Mouse (Mus musculus) gastrocnemius, adult 8-10 months (tissue): ENCODE measurements around the gene Gnat1. TPM values are rescaled to one million over a fixed set of nuclear protein-coding genes. Genes with fewer than 3 reads are reported as not detected.

Source experiments
- DNase-seq, 2 experiments: peaks; one replicate each; pipeline ENCODE4 v3.0.0; 2022; ENCODE audit warnings: low spot score in 2 of 2
- total RNA-seq, 4 experiments: library from RNA; stranded (reverse); gene quantifications; 2 replicates each; pipeline ENCODE4 v1.2.4; 2022

The Gnat1 gene
- total RNA-seq, 4 experiments from 2014 or later, result not detected

DNA sequence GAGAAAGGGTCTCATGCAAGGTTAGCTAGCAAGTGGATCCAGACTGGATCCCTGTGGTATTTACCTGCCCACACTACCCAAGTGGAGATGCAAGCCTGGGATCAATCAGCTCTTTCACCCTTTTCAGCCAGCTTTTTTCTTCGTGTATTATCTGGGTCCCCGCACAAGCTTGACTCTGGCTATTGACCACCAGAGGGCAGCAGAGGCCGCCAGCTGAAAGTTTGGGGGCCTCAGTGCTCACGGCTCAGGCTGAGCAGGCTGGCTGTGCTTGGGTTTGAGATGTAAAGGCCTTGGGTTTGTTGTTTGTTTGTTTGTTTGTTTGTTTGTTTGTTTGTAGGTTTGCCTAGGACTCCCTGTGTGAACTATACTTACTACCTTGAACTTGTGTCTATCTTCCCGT is 33.9 kb downstream of the Gnat1 start:
- DNase-seq, result peak in 1 of 2 experiments; percentile 46

DNA sequence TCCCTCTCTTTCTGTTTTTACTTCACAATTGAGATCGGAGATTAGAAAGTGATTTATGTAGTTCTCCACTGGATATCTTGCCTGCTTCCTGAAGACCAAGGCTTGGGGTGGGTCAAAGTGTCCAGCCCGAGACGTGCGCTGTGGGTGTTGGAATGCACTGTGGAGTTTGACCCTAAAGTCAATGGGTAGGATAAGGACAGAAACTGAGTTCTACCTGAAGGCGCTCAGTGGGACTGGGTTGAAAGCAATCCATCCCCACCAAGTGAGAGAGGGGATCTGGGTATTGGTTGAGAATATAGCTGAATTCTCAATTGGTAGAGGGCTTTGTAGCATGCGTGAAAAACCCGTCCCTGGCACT is 34.4 kb downstream of the Gnat1 start:
- no peak for DNase-seq

DNA sequence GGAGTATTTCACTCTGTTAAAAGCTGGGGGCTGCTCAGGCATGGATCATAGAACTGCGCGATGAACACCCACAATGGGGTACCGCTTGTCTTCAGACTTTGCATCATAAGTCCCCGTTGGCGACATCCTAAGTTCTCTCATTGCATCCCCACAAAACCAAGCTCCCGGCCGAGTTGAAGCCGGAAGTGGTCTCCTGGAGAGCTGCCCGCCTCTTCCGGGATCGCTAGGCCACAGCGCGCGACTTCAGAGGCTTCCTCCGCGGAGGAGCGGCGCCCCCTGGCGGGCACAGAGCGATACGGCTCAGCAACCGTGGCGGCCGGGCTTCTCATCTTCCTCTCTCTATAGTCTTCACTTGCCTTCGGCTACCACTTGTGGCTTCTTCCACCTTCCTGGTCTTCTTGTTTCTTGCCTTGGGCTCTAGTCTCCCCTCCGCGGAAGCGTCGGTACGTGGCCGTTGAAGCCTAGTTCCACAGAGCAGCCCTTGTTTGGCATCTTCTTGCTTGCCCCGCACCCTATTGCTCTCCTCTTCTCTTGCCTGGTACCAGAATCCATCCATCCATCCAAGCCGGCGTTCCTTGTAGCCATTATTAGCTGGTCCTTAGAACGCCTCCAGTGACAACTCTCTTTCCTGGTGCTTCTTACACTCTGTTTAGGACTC is 34.9 kb downstream of the Gnat1 start:
- DNase-seq, result peak; percentile 81 to 87

DNA sequence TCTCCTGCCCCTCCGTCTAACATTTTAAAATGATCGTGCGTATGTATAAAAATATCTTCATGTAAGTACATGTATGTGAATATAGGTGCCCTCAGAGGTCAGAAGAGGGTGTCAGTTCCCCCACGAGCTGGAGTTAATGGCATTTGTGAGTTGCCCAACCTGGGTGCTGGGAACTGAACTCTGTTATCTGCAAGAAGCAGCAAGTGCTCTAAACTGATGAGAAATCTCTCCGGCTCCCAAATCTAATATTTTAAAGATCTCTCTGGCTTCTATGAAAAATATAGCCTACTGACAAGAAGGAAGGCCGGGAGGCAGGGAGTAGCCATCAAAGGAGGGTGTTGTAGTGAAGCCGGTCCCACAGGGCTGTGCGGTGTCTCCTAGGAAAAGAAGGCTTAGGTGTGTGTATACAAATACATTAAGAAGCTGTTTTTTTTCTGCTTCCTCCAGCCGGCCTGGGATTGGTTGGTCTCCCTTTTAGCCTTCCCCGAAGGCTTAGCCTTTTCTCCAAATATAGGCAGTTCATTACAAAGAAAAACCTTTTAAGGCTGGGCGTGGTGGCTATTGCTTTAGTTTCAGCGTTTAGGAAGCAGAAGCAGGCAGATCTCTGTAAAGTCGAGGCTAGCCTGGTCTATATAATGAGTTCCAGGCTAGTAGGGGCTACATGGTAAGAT is 35.8 kb downstream of the Gnat1 start:
- no peak for DNase-seq

DNA sequence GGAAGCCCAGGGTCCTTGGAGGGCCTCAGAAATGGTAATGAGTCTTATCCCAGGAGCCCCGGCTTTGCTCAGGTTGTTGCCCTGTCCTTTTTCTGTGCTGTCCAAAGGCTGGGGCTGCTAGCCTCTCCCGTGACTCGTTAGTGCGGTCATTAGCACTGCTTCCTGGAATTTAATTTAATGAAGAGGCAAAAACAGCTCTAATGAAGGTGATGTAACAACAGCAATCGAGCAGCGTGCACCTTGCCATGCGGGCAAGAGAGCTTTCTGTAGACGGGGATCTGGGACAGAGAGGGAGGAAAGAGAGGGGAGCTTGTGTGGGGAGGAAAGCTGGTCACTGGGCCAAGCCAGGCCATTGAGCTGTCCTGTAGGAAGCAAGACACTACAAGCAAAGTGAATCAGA is 37.8 kb downstream of the Gnat1 start:
- DNase-seq, result no peak

DNA sequence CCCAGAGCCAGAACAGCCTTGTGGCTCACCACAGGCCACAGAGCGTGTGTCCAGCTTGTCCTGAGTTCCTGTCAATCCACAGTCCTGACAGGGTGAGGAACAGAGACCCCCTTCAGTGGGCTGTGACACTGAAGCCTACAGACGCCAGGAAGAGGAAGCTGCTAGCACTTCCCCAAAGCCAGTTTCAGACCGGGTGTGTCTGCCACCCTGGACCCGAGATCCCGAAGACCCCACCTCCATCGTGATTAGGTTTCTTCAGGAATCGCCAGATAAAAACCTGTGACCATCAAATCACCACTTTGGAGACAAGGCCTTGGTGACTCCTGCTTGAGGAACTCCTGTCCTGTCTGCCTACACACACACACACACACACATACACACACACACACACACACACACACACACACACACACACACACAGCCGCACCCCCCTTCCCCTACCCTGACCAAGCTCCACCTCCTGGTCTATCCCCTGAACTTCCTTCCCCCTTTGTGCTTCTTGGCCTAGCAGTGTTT is 39.2 kb downstream of the Gnat1 start:
- DNase-seq, result no peak

DNA sequence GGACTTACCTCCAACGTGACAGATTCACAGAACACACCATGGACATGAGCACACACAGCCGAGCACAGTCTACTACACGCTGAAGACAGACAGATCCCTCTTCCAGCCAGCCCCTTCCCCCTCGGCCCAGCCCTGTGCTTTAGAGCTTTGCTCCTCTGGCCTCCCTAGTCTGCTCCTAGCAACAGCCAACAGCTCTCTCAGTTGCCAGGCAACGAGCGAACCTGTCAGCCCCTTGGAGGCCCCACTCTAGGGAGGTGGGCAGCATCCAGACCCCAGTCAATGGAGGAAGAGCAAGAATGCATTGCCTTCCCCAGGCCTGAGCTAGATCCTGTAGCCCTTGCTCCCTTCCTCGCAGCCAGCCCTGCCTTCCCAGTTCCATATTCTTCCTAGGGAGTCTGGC is 42.4 kb downstream of the Gnat1 start:
- DNase-seq, result no peak

DNA sequence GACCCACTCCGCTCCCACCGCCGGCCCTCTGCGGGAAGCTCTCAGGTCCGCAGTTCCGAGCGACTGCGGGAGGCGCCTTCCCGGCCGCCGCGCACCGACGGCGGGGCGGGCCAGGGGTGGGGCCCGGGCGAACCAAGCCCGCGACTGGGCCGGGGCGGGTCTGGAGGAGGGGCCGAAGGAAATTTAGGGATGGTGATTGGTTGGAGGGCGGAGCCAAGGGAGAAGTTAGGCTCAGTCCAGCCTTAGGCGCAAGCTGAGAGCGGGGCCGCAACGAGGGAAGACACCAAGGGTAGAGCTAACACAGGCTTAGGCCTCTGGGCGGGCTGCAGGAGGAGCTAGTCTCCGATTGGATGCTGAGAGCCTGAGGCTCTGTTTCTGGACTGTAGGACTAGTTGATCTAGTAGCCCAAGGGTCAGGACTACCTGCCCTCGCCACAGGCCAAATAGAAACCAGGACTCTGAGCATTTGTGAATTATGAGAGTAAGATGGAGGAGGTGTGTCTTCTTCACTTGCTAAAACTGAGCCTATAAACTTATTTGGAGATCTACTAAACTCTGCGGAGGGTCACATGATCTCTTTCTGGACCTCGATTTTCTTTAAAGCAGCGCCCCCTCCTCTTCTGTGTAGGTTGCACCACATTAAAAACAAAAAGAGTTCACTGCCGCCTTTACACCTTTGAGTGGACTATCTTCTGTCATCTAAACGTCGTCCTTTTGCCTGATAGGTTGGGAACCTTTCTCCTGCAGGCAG is 44.1 kb downstream of the Gnat1 start, which contains the start of gene Gnai2:
TSS of gene Gnai2 (minus strand) at position 89 of the 750 bp plus-strand sequence.
- peak; percentile 94 to 96 for DNase-seq

DNA sequence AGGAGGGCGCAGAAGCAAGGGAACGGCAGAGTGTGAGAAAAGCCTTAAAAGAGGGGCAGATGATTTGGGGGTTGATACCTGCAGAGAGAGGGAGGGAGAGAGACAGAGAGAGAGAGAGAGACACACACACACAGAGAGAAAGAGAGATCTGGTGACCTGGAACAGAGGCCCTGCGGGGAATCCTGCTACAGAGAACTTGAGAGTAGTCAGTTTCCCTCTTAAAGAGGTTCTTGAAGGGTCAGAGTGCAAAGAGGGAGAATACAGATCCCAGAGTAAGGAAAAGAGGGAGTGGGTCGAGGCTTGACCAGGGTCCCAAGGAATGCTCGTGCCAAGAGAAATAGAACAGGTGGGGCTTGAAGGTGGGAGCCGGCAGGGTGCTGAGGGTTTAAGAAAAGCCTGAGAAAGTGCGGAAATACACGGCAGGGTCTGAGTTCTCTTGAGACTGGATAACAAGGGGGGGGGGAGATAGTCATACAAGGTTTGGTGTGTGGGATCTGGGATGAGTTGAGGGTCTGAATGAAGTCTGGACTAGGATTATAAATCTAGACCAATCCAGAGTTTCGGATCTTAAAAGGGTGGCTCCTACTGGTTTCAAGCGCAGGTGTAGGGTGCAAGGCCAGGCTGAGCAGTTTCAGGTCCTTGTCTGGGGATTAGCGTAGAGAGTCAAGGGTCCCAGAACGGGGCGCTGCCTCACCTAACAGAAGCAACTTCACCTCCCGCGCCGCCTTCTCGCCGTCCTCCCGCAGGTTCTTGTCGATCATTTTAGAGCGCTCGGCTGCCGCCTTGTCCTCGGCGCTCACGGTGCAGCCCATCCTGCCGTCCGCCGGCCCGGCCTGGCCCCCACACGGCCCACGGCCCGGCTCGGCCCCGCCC is 44.9 kb downstream of the Gnat1 start:
- DNase-seq, result no peak

DNA sequence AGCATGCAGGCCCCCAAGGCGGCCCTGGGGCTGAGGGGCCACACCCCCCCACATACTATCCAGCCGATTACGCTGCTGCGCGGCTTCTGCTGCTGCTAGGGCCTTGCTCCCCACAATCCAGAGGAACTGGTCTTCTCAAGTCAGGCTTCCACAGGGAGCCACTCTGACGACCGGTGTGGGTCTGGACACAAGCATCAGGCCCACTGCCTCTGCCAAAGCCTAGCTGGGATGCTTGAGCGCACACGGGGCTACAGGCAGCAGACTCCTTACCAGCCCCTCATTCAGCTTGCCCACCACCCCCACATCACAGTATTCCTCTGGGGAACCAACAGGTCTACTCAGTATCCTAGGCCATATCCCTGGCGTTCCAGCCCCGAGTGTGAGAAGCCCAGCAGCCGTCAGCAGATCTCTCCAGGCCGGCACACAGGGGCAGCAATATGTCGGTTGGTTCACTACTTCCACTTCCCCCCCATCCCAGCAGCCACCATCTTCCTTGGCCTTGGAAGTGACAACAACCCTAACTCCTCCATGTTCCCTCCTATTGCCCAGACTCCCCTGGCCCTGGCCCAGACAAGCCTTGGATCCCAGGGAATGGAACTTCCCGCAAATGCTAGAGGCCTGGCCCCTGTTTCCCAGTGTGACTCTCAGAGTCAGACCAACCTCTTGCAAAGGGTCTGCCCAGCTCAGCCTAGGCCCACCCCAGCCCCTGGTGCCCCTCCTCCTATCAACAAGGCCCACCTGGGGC is 45.7 kb downstream of the Gnat1 start:
- DNase-seq, result no peak

DNA sequence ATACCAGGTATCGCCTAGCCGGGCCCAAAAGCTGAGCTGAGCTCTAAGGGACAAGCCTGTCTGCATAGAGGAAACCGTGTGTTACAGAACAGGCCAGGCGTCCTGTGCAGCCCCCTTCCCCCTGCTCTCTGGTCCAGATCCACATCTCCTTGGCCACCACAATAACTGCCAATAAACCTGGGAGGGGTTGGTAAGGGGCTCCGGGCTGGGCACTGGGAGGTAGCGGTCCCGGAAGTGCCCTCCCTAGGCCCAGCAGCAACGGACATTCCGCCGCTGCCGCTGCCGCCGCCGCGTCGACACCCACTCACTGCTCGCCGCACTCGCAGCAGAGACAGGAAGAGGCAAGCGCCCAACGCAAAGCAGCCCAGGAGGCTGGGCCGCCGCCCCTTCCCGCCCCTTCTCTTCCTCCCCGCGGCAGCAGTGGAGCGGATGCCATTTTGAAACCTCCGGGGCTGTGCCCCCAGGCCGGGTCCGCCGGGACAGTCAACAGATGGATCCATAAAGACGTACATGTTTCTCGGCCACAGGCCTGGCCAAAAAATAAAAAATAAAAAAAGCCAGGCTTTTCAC is 46.3 kb downstream of the Gnat1 start:
- peak; percentile 67 to 69 for DNase-seq

DNA sequence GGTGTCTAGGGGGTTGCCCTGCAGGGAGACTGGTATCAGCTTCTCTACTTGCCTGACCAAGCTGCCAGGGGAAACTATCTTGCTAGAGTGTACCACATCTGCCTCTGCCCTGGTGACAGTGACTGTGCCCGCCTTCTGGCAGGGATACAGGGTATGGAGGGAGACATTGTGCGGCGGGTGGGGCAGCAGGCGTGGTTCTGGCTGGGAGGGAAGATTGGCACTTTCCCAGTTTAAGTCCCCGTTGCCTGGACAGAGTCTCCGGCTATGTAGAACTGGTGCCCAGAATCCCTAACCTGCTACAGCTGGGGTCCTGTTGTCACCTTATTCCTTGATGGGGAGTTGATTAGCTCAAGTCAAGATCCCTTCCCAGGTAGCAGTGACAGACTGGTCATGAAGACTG is 47.0 kb downstream of the Gnat1 start:
- DNase-seq, result no peak

DNA sequence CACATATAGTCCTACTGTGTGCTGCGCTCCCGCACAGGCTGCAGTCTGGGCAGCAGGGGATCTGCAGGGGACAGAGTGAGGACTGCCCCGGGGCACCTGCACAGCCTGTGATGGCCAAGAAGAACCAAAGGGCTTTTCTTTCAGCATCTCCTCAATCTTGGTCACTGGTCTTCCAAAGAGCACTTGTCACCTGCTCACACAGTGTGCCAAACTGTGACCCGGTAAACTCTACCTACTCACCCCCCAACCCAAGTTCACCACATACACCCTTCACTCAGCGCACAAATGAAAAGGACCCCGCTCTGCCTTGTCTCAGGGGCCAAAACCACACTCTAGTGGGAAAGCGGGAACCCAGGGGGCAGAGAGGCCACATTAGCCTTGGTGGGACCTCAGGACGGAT is 47.7 kb downstream of the Gnat1 start:
- no peak for DNase-seq

DNA sequence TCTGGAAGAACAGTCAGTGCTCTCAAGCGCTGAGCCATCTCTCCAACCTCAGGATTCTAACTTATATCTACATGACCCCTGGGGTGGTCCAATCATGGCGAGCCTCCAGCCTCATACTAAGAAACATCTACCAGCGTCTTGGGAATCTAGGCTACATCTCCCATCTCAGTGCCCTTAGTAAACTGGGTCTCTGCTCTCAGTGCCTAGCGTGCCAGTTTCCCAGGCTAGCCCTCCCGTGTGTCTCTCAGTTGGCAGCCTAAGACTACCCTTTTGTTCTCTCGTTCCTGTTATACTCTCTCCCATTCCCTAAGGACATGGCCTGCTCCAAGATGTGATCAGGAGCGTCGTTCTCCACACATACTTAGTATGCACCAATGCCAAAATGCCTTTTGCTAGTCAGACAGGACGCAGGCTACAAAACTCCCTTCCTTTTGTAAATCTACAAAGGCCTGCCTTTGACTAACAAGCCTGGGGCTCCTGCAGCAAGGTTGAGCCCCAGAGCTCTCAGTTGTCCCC is 48.1 kb downstream of the Gnat1 start:
- DNase-seq, result no peak

DNA sequence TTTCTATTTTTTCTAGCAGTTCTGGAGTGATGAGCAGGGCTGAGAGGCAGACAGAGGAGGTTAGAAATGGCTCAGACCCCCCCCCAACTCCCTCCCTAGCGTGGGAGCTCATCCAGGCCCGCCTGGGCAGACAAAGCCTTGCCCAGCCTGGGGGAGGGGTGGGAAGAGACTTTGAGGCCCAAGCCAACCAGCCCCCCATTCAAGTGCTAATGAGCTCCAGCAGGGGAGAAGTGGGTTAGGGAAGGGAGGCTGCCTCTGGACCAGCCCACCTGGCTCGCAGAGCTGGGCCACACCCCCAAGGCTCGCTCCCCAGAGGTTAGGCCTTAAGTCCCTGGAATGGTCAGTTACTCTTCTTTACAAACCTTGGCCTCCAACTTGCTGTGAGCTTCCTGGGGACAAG is 48.9 kb downstream of the Gnat1 start:
- no peak for DNase-seq

DNA sequence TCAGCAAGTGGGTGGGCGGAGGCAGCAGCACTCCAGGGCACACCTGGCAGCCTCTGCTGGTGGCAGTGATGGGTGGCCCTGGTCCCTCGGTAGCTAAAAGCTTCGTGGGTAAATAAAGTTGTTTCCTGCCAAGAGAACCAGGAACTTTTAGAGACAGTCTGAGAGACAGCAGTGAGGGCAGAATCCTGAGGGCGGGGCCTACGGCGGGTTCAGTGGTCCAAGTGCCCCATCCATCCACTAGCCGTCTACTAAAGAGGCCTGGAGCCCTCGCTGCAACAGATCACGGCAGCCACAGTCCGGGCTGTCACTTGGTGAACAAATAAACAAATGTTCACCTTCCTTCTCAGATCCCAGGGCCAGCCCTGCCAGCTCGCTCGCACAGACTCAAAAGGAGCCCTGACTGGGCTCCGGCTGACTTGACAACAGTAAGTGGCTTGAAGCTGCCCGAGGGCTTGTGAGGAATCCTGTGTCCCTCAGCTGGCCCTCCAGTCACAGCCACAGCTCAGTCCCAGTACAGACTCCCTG is 49.5 kb downstream of the Gnat1 start:
- DNase-seq, result no peak

DNA sequence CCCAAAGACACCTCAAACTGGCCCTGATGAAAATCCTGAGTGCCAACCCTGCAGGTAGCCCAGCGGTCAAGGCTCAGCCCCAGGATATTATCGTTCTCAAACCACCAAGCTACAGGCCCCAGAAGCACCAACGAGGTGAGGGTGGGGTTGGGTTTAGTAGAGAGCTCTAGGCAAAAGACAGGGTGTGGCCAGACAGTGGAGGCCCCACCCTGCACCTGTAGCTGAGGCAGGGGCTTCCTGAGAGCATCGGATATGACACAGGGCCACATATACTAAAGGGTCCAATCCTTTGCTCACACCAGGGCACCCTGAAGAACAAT is 50.1 kb downstream of the Gnat1 start:
- DNase-seq, result no peak

DNA sequence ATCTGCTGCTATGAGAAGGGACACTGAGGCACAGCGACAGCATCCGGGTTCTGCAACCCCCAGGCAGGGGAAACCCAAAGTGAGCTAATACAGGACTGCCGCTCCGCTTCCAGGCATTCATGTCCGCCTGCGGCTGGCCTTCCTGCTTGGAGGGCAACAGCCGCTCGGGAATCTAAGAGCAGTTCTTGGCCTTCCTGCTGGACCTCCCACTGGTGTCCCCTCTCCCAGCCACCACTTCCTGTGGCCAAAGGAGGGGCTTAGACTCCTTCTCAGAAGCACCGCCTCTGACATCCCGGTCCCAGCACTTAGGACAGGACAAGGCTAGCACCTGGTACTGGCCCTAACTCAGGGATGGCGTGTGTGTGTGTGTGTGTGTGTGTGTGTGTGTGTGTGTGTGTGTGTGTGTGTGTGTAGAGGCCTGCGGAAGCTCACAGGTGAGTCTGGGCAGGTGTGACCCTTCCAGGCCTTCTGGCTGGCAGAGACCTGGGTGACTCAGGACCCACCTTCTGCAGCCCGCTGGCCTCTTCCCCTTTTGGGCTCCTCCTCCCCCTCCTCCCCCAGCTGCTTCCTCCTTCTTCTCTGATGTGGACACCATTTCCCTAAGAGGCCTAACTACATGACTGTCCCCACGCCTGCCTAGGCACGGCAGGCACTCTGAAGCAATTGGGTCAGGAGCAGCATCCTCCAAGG is 50.6 kb downstream of the Gnat1 start:
- no peak for DNase-seq
